Mouse (Mus musculus) stomach, embryonic 16.5 days (tissue): ENCODE measurements around the gene Pkn2. TPM values are rescaled to one million over a fixed set of nuclear protein-coding genes. Genes with fewer than 3 reads are reported as not detected.

Source experiments
- ATAC-seq: fragments of 200-750 bp; cut with Nextera tagmentation; 2 replicates; pipeline ENCODE4 v1.8.0; 2017; ENCODE audit warnings: moderate number of reproducible peaks, moderate TSS enrichment; ENCODE audit not compliant: insufficient read depth, low FRiP score
- H3K27ac ChIP-seq: fragments of 300-500 bp; sonication (generic); 2 replicates; pipeline ENCODE4 v1.5.1; 2014; ENCODE audit warnings: low read length
- H3K27me3 ChIP-seq: fragments of 300-500 bp; sonication (generic); 2 replicates; pipeline ENCODE4 v1.6.1; 2014; ENCODE audit warnings: low read length, control low read depth, mixed read lengths; ENCODE audit not compliant: control insufficient read depth, insufficient read depth
- H3K36me3 ChIP-seq: fragments of 300-500 bp; sonication (generic); 2 replicates; pipeline ENCODE4 v1.6.1; 2014; ENCODE audit warnings: low read length; ENCODE audit not compliant: control insufficient read depth, insufficient read depth
- H3K4me1 ChIP-seq: fragments of 300-500 bp; sonication (generic); 2 replicates; pipeline ENCODE4 v1.6.1; 2014; ENCODE audit warnings: low read length, control low read depth, mixed read lengths; ENCODE audit not compliant: control insufficient read depth, insufficient read depth
- H3K4me2 ChIP-seq: fragments of 300-500 bp; sonication (generic); 2 replicates; pipeline ENCODE4 v1.6.1; 2014; ENCODE audit warnings: low read depth, low read length, mixed read lengths
- H3K4me3 ChIP-seq: fragments of 300-500 bp; sonication (generic); replicated peaks from 2 replicates; pipeline ENCODE4 v1.5.1; 2014; ENCODE audit warnings: mild to moderate bottlenecking, low read length
- H3K9ac ChIP-seq: fragments of 300-500 bp; sonication (generic); 2 replicates; pipeline ENCODE4 v1.6.1; 2014; ENCODE audit warnings: low read length
- H3K9me3 ChIP-seq: fragments of 300-500 bp; sonication (generic); replicated peaks from 2 replicates; pipeline ENCODE4 v1.6.1; 2016; ENCODE audit warnings: low read length, control low read depth; ENCODE audit not compliant: control insufficient read depth
- WGBS: fragments of 180-500 bp; shearing (Covaris S2); extraction: QIAGEN DNeasy Blood & Tissue Kit; methylation state at CpG from one replicate; pipeline ENCODE4 v1.1.7; 2014; 5-methylcytosine and 5-hydroxymethylcytosine counted together
- polyA plus RNA-seq: library from polyadenylated mRNA; unstranded; fragments of >200 nt; fragmentation: Nextera tagmentation; extraction: Ambion mirVana; gene quantifications from 2 replicates; pipeline ENCODE4 v1.2.1, GENCODE M21; 2015

Pkn2 gene
- polyA plus RNA-seq, 1 experiment from 2014 or later: 33.8 TPM

DNA sequence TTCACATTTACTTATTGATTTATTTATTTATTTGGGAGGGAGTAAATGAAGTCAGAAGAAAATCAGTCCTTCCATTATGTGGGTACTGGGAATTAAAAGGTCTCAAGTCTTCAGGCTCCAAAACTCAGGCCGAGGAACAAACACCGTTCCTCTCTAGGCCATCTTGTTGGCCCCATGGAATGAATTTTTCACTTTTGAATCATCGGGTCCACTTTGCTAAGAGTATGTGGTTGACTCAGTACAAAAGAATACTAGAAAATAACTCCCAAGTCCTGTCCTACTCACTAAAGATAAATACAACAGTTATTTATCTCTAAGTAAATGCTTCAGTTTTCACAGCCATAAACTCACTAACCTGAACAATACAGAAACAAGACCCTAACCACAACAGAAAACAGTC is 28.9 kb downstream of the Pkn2 start:
- no peak overlapping the region for H3K4me3 ChIP-seq
- no peaks in the 10 kb centered on the region for H3K36me3 ChIP-seq
- H3K4me2 ChIP-seq: no peak overlapping the region
- no peak for ATAC-seq
- no peaks in the 10 kb centered on the region for H3K27me3 ChIP-seq
- H3K9ac ChIP-seq: no peak overlapping the region
- no peaks in the 10 kb centered on the region for H3K9me3 ChIP-seq
- H3K27ac ChIP-seq: no peak overlapping the region
- H3K4me1 ChIP-seq: no peaks in the 10 kb centered on the region
- 84% methylated on average over 3 of the region's 3 CpGs for WGBS

DNA sequence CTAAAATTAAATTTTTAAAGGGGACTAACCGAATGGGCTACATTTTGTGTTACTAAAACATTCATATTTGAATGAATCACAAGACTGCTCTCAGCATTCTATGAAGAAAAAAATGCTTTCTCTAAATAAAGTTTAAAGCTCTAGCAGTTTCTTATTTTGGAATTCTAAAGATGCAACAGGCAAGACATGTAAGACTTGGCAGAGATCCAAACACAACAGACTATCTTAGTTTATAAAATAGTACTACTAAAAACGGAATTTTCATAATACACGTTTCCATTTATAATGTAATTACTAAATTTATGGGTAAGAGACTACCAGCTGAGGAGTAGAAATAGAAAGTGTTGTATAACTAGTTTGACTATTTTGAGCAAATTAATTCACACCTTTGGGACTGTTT is 30.2 kb downstream of the Pkn2 start:
- Histone ChIP-seq H3K4me2 (no peak overlapping the region), H3K4me3 (no peak overlapping the region), H3K36me3 (no peaks in the 10 kb centered on the region), H3K9ac (no peak overlapping the region), H3K9me3 (no peaks in the 10 kb centered on the region), H3K27ac (no peak overlapping the region), H3K27me3 (no peaks in the 10 kb centered on the region), H3K4me1 (no peaks in the 10 kb centered on the region)
- WGBS: 43% methylated on average over 3 of the region's 3 CpGs
- ATAC-seq: no peak

DNA sequence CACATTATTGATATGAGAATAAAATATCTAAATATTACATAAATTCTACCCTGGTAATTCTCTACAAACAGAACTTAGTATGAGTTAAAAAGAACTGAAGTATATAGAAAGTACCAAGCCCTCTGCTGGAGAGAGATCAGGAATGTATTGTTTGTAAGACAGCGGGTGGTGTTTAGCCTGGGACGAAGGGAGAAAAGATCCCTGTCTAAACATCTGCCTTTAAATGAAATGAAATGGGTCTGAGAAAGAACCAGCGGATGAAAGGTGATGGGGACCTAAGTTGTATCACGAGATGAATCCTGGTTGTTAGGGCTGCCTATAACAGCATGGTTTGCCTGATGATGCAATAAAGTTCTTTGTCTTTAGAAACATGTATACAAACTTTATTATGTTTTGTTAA is 41.8 kb downstream of the Pkn2 start:
- Histone ChIP-seq H3K4me2 (no peak overlapping the region), H3K4me3 (no peak overlapping the region), H3K27me3 (no peaks in the 10 kb centered on the region), H3K36me3 (no peaks in the 10 kb centered on the region), H3K9ac (no peak overlapping the region), H3K9me3 (no peaks in the 10 kb centered on the region), H3K4me1 (no peaks in the 10 kb centered on the region), H3K27ac (no peak overlapping the region)
- 49% methylated on average over 4 of the region's 4 CpGs for WGBS
- no peak for ATAC-seq

DNA sequence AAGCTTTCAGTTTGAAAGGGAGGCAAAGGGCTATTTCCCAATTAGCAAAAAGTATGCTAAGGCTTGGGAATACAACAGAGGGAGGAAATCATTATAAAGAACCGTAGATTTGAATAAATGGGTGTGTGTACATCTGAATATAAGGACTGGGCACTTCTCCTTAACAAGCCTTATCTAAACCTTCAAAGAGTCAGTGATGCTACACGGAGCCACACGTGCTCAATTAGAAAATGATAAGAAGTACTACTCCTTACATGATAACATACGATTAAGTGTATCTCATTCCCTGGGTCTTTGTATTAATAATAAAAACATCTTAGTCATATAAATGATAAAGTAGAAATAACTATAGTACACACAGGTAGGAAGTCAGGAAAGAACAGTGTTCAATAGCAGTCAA is 47.0 kb downstream of the Pkn2 start:
- no peaks in the 10 kb centered on the region for H3K9me3 ChIP-seq
- H3K4me3 ChIP-seq: no peak overlapping the region
- ATAC-seq: no peak
- H3K4me2 ChIP-seq: no peak overlapping the region
- H3K9ac ChIP-seq: no peak overlapping the region
- H3K27ac ChIP-seq: no peak overlapping the region
- H3K27me3 ChIP-seq: no peaks in the 10 kb centered on the region
- WGBS: 82% methylated on average over 4 of the region's 4 CpGs
- H3K4me1 ChIP-seq: no peaks in the 10 kb centered on the region
- no peaks in the 10 kb centered on the region for H3K36me3 ChIP-seq

DNA sequence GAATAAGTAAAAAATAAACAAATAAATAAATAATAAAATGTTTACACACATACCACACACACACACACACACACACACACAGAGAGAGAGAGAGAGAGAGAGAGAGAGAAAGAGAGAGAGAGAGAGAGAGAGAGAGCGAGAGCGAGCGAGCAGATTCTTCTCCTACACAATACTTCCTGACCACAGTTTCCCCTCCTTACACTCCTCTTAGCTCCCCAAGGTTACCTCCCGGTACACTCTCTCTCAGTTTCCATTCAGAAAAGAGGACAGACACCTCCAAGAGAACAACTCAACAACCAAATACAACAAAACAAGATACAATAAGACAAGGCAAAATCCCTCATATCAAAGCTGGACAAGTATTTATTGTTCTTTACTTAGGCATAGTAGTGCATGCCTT is 47.8 kb downstream of the Pkn2 start:
- Histone ChIP-seq H3K27ac (no peak overlapping the region), H3K36me3 (0 out of 2 replicates have a peak, but pooled peaks cover under 1% of the 10 kb centered on the region), H3K9me3 (no peaks in the 10 kb centered on the region), H3K9ac (no peak overlapping the region), H3K27me3 (no peaks in the 10 kb centered on the region), H3K4me2 (no peak overlapping the region), H3K4me1 (no peaks in the 10 kb centered on the region), H3K4me3 (no peak overlapping the region)
- WGBS: 86% methylated on average over 4 of the region's 4 CpGs
- ATAC-seq: no peak

DNA sequence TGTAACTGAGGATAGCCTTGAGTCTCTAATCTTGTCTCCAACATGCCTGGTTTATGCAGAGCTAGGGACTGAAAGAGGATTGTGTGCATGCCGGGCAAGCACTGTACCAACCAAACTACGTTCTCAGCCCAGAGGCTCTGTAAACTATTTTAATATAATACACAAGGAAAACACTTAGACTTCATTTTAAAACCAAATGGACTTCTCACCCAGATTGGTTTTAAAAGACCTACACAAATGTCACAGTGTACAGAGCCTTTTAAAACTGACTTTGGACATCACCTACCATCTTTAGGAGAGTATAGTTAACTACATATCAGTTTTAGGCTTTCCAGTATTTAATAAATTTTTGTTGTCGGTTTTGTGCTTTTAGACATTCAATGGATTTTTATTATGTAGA is 48.9 kb downstream of the Pkn2 start:
- Histone ChIP-seq H3K36me3 (peaks cover 12% of the 10 kb centered on the region), H3K27me3 (no peaks in the 10 kb centered on the region), H3K4me1 (no peaks in the 10 kb centered on the region), H3K4me3 (no peak overlapping the region), H3K27ac (no peak overlapping the region), H3K9ac (no peak overlapping the region), H3K9me3 (no peaks in the 10 kb centered on the region), H3K4me2 (no peak overlapping the region)
- 86% methylated on average over 3 of the region's 3 CpGs for WGBS
- no peak for ATAC-seq

DNA sequence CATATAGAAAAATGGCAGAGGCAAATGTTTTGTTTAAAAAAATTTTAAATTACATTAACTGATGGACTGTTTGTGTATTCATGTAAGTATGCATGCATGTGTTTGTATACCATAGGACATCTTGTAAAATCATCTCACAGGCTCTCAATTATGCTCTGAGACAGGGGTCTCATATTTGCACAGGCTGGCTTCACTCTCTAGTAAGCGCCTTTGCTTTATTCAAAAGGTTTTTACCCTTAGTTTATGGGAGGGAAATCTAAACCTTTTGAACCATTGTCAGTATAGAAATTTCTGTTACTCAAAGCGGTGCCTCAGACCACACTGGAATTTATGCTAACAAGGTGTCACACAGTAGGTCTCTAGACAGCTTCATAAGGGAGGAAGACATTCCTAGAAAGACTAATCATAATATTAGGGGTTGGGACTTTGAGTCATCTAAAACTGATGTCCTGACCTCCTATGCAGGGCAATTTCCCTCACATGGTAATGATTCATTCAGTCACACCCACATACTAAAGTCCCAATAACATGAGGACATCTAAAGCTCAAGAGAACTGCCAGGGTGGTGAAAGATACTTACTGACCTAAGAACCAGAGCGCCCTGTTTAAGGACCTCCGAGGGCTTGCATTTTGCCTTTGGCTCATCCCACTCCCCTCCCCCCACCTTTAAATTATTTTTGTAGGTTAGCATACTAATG is 55.2 kb downstream of the Pkn2 start:
- Histone ChIP-seq H3K36me3 (peaks cover 17% of the 10 kb centered on the region), H3K4me3 (no peak overlapping the region), H3K27ac (no peak overlapping the region), H3K9me3 (no peaks in the 10 kb centered on the region), H3K4me1 (no peaks in the 10 kb centered on the region), H3K27me3 (no peaks in the 10 kb centered on the region), H3K4me2 (no peak overlapping the region), H3K9ac (no peak overlapping the region)
- no peak for ATAC-seq
- WGBS: 84% methylated on average over 4 of the region's 4 CpGs

DNA sequence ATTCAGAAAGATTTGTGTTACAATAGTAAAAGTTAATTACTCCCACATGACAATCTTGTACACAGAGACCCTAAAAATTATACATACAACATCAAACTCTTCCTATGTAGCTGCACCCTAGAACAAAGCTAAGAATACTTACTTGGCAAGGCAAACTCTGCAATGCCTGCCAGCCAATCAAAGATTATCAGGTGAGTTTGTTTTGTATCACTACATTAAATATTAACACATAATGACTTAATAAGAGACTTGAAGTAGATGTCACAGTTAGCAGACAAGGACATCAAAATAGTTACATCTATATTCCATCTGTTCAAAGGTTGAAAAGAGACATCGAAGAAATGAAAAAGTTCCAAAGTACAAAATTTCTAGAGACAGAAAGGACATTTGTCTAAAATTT is 58.2 kb downstream of the Pkn2 start:
- no peaks in the 10 kb centered on the region for H3K4me1 ChIP-seq
- H3K27me3 ChIP-seq: no peaks in the 10 kb centered on the region
- no peak overlapping the region for H3K27ac ChIP-seq
- WGBS: 90% methylated on average over 1 of the region's 1 CpGs
- no peaks in the 10 kb centered on the region for H3K9me3 ChIP-seq
- H3K9ac ChIP-seq: no peak overlapping the region
- no peak overlapping the region for H3K4me3 ChIP-seq
- peaks cover 16% of the 10 kb centered on the region for H3K36me3 ChIP-seq
- no peak for ATAC-seq
- no peak overlapping the region for H3K4me2 ChIP-seq

DNA sequence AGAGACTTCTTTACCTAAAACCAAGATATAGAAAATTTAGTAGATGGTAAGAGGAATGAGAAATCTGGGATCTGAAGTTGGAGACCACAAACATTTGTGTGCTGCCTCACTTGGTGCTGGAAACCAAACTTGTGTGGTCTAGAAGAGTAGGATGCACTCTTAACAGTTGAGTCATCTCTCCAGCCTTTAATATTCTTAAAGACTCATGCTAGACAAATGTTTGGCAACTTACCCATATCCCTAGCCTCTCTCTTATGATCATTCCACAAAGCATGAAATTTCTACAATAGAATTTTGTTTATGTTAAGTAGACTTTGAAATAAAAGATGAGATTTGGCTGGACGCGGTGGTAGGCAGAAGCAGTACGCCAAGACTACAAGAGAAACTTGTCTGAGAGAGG is 64.3 kb downstream of the Pkn2 start:
- Histone ChIP-seq H3K9me3 (no peaks in the 10 kb centered on the region), H3K9ac (no peak overlapping the region), H3K4me1 (no peaks in the 10 kb centered on the region), H3K4me3 (no peak overlapping the region), H3K4me2 (no peak overlapping the region), H3K27ac (no peak overlapping the region), H3K27me3 (no peaks in the 10 kb centered on the region), H3K36me3 (peaks cover 13% of the 10 kb centered on the region; the same call in 1 of the 2 replicates)
- 77% methylated on average over 3 of the region's 3 CpGs for WGBS
- ATAC-seq: no peak
